Mouse (Mus musculus): Measurements from ENCODE around the gene 4930438A08Rik.

DNA sequence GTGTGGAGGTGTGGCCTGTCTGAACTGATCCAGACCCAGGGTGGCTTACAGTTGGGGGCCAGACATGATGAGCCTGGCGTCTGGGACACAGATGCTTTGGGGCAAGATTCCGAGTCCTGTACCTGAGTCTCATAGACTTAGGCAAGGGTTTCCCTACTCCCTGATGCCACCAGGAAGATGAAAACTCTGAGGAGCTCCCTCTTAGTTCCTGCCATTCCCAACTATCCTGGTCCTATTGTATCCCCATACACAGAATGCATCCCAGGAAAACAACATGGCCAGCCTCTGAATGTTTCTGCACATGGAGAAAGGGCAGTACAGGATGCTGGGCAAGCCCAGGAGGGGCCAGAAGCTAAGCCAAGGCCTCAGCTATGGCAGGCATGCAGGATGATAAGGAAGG lies 11.1 kb upstream of the 4930438A08Rik start:
- TF ChIP-seq CTCF (IDR thresholded peaks at IDR 0.05; ENCODE audit: borderline replicate concordance, insufficient read depth, low read length) (no peak), POLR2A (IDR thresholded peaks at IDR 0.05; ENCODE audit: low read depth, low read length) (no peak)

Measured in embryonic fibroblast, embryonic 13.5 days (primary cell).